Mouse (Mus musculus) yolk sac, embryonic 10.5 days (tissue): ENCODE measurements around the gene Bmp2k.

Experiments
- DNase-seq: peaks from one replicate; pipeline ENCODE4 v3.0.0-alpha.2; 2017; ENCODE audit warnings: low spot score

Bmp2k gene

DNA sequence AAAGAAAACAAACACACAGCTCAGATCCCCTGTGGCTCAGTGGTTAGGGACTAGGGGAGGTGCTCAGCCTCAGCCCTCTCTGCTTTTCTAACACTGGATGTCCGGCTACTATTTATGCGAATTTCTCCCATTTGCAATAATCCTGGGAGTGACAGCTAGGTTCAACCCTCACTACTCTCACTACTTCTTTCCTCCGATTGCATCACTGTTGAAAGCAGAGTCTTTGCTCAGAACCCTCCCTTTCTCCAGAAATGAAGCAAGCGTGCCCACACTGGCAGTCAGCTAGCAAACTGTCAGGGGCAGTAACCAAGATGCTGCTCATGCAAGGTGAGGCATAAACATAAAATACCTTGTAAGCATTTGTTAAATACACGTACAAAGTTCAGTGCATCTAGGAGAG is 110.8 kb downstream of the Bmp2k start:
- no peak for DNase-seq

DNA sequence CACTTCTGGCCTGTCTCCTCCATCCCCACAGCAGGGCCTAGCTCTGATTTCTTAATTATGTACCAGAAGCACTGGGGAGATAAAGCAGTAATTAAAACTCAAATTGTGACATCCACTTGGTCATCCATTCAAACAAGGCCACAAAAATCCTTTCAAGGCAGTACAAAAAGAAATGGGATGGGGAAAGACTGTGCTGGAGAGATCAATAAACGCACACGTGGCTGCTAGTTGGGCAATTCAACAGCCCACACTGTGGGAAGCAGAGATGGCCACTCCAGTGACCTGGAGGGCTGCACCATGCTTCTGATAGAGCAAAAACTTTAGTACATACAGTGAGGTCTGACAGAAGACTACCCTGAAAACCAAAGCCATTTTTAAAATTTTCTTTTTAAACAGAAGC is 112.6 kb downstream of the Bmp2k start:
- DNase-seq = no peak

DNA sequence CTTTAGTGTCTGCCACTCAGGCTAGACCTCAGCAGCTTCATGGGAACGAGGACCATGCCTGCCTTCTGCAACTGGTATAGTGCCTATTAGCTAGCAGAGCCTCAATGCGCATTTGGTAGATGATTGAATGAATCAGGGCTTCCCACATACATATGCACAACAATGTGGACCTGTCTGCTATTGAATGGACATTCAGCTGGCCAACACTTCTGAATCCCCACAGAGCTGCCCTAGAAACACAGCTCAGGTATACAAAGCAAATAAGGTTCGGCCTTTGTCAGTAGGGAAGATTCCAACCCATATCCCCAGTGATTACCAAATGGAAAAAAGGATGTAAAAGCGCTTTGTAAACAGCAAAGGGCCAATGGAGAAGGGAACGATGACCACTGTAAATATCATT is 113.2 kb downstream of the Bmp2k start:
- no peak for DNase-seq

DNA sequence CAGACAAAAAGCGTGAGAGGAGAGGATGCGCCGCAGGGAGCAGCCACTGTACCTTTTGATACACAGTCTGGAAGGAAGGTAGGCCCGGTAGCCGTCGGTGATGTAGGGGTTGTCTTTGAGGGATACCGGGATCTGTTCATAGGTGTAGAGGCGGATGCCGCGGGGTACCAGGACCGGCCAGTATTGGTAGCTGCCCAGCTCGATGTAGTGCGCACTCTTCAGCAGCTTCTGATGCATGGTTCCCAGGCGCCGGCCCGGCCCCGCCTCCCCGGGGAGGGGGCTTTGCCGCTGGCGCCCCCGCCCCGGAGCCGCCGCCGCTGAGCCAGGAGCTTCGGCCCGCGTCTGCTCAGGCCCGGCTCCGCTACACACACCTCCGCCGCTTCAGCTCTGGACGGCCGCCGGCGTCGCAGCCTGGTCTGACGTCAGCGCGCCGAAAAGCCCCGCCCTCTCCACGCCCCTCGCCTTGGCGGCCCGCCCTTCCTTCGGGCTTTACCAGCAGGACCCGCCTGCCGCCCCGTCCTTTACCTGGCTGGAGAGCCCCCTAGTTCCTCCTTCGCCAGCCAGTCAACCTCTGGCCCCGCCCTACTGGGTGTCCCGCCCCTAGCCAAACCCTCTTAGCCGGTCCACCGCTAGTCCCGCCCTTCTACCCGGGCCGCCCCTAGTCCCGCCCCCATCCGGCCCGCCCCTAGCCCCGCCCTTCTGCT is 113.9 kb downstream of the Bmp2k start, which contains the start of gene Paqr3:
Gene Paqr3, minus strand, starts transcription at position 390 of the 704 bp plus-strand sequence.
- DNase-seq = peak; percentile 98

DNA sequence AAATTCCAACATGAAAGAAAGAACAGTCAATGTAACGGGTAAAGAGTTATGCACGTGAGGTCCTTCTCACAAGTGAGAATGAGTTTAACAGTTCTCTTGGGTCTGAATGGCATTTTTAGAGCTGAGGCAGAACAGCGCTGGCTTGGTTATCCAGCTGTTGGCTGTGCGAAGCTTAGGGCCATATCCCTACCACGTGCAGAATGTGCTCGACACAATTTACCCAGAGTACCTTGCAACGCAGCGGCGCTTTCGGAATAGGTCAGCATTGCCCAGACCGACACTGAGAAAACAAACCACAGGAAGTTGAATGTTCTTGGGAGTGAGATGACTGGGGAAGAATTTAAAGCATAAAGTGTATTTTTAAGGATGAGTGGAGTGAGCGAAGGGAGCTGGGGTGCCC is 127.5 kb downstream of the Bmp2k start:
- DNase-seq = no peak

DNA sequence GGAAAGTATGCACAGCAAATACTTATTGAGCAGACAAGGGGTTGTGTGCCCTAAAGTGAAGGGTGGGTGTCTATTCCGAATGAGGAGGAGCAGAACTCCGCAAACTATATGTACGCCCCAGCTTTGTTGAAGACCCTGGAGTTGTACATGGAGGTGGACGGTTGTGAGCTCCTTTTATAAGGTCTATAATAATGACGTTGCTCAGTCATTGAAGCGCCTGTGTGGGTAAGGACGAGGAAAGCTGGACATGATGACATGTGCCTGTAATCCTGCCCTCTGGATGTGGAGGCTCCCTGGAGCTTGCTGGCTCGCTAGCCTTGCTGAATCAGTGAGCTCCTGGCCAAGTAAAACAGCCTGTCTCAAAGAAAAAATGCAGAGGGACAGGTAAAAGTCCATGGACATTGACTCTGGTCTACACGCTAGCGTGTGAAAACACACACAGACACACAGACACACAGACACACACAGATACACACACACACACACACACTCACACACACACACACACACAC is 128.0 kb downstream of the Bmp2k start:
- no peak for DNase-seq

DNA sequence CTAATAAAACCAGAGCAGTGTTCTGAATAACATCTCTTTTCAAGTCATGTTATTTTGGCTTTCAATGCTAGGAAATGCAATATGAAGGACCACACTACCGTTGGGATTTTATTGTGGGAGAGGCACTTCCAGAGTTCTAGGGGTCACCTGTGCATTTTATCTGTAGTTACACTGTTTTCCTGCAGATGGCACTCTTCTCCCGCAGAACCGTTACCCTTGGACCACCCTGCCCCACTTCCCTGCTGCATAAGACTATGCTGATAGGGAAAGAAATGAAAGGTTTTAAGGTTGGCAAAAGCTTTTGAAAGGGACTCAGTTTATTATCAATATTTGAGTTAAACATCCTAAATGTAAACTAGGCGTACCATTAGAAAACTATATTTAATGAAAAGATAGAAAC is 128.5 kb downstream of the Bmp2k start:
- peak; percentile 33 for DNase-seq

DNA sequence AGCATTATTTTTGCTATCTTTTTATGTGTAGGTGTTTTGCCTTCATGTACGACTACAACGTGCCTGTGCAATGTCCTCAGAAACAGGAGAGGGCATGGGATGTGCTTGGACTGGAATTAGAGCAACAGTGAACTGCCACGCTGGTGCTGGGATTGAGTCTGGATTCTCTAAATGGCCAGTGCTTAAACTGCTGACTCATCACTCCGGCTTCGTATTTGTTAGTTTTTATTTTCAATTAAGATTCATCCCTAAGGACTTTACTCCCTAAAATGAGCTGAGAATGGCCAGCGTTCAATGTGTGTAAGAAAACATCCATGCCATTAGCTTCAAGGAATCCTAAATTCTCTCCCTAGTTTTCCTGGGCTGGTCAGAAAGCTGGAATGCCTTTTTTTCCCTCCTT is 129.8 kb downstream of the Bmp2k start:
- DNase-seq = no peak

DNA sequence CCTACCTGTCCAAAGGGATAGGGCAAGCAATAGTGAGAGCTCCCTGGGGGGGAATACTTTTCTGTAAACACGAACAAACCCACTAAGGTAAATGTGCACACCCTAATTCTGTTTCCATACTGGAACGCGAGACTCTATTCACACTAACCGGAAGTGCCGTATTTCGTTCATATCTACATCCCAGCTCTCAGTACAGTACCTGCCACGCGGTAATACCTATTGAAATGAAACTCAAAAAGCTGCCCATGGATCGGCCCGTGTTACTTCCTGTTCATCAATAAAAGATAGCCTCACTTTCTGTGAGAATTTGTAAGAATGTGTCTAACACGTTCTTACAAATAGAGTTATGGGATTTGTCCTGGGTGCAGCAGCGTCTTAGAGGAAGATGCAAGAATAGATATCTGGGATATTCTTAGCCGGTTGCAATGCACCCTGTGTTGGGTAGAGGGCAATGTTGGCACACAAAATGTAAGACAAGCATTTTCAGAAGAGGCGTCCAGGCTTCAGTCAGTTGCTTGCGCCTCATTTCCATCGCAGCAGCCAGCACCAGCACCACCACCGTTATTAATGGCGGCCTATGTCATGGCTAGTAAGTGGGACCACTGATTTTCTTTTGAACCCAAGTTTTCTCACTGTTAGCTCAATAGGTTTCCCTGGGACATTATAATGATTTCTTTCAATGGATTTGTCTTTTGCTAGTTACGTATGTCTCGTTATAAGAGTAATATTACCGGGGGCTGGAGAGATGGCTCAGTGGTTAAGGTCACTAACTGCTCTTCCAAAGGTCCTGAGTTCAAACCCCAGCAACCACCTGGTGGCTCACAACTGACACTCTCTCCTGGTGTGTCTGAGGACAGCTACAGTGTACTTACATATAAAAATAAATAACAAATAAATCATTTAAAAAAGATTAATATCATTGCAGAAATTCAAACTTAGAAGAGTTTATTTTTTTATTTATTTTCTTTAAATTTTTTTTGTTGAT is 131.0 kb downstream of the Bmp2k start:
- peak; percentile 27 for DNase-seq

DNA sequence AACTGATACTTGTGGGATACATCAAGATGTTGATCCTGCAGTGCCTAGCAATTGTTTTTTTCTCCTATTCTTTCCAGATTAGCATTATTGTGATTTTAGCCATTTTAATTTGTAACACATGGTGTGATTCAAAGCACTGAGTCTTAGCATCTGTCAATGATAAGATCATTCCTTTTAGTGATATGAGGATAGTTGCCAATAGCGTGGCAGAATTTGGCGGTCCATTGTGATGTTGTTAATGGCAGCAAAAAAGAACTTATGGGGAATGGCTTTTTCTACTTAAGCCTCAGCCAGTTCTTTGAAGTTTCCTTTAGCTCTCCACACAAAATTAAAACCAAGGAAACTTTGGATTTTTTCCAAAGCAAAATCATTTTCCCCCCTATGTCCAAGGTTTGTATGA is 132.1 kb downstream of the Bmp2k start:
- DNase-seq = no peak

DNA sequence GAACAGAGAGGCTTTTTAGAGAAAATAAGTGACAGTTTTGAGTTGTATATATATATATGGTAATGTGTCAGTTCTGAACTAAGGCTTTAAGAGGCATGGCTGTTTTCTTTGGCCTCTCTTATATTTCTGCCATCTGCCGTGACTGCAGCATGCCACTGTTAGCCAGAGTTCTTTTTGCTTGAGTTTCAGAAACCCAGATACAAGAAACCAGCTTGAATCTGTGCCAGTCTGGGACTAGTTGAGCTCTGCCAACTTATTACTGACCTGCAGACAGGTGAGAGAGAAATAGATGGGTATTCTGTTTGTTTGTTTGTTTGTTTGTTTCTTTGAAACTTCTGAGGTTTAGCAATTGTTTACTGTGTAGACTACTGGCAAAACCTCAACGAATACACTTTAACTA is 137.8 kb downstream of the Bmp2k start:
- no peak for DNase-seq
